Mouse (Mus musculus) megakaryocyte, embryonic 14.5 days (primary cell): ENCODE measurements around the gene Antxr1. TPM values are rescaled to one million over a fixed set of nuclear protein-coding genes. Genes with fewer than 3 reads are reported as not detected.

Experiments used
- H3K27me3 ChIP-seq: replicated peaks from 2 replicates; pipeline ENCODE3; 2012; ENCODE audit warnings: inconsistent platforms
- H3K36me3 ChIP-seq: replicated peaks from 2 replicates; pipeline ENCODE3; 2012; ENCODE audit warnings: low read length, inconsistent platforms, mixed read lengths
- H3K4me1 ChIP-seq: 2 replicates; pipeline ENCODE4 v1.6.1; 2012; ENCODE audit warnings: inconsistent platforms
- H3K4me3 ChIP-seq: replicated peaks from 2 replicates; pipeline ENCODE3; 2012; ENCODE audit warnings: moderate library complexity, mild to moderate bottlenecking, inconsistent platforms
- H3K9me3 ChIP-seq: 2 replicates; pipeline ENCODE4 v1.6.1; 2012; ENCODE audit warnings: inconsistent platforms
- FLI1 ChIP-seq: IDR thresholded peaks from 2 replicates; pipeline ENCODE4 v1.6.1; 2012; ENCODE audit warnings: low read length, inconsistent platforms, mixed read lengths
- GATA1 ChIP-seq: IDR thresholded peaks from 3 replicates; pipeline ENCODE4 v1.6.1; 2012; ENCODE audit warnings: mixed read lengths, low read length, inconsistent platforms, borderline replicate concordance
- polyA plus RNA-seq: library from polyadenylated mRNA; stranded (reverse); fragments of >175 nt; gene quantifications from 2 replicates; pipeline ENCODE4 v1.2.3, GENCODE M21; 2012; ENCODE audit warnings: low replicate concordance; ENCODE audit not compliant: insufficient read depth

The Antxr1 gene
- polyA plus RNA-seq, 1 experiment = not detected

DNA sequence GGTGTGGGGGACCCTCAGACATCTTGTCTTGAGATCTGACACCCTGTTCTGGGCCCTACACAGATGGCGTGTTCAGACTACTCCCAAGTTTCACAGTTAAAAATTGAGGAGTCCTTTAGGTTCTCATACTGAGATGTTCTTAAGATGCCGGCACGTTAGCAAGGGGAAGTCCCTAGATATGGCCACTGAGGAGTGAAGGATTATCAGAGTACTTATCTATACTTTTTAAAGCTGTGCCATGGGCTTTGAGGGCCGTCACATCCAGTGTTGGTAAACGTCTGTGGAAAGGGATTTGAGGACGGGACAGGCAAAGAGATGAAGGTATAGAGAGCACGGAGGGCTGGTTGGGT is 182.4 kb downstream of the Antxr1 start:
- no peak overlapping the region for H3K4me3 ChIP-seq
- TF ChIP-seq GATA1 = no peak
- peaks cover 8% of the 10 kb centered on the region; the same call in 1 of the 2 replicates for H3K4me1 ChIP-seq
- H3K9me3 ChIP-seq = no peaks in the 10 kb centered on the region
- H3K36me3 ChIP-seq = no peaks in the 10 kb centered on the region
- peaks cover 47% of the 10 kb centered on the region for H3K27me3 ChIP-seq

DNA sequence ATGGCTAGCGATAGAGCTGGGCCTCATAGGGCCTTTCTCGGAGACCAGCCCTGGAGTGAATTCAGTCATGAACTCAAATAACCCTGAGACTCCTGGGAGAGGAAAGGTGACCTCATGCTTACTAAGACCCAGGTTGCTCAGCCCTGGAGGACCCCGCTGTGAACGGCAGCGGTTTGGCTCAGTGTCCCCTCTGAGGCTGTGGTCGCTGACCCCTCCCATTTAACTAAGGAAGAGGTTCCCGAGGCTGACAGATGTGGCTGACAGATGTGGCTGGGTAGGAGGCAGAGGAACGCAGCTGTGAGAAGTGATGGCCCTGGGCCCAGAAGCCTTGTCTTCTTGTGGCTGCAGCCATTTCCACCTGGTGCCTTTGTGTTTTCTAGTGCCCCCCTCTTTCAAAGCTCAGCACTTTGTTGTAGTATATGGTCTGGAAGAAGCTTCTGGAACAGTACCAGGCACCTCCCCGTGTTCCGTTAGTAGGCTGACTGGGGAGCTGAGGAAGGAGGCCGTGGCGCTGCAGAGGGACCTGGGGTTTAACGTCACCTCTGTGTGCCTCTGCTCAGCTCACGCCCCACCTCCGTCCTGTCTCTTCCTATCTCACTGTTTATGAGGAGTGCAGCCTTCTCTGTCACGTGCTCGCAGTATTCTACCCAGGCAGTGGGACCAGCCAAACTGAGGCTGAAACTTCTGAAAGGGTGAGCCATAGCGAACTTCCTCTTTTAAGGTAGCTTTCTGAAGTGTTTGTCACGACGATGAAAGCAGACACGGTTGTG is 183.0 kb downstream of the Antxr1 start:
- Histone ChIP-seq H3K4me1 (peaks cover 8% of the 10 kb centered on the region; the same call in 1 of the 2 replicates), H3K36me3 (no peaks in the 10 kb centered on the region), H3K4me3 (peak overlapping the region; percentile 77), H3K9me3 (no peaks in the 10 kb centered on the region), H3K27me3 (peaks cover 45% of the 10 kb centered on the region)
- TF ChIP-seq GATA1 = no peak
- TF ChIP-seq FLI1 = no peak

DNA sequence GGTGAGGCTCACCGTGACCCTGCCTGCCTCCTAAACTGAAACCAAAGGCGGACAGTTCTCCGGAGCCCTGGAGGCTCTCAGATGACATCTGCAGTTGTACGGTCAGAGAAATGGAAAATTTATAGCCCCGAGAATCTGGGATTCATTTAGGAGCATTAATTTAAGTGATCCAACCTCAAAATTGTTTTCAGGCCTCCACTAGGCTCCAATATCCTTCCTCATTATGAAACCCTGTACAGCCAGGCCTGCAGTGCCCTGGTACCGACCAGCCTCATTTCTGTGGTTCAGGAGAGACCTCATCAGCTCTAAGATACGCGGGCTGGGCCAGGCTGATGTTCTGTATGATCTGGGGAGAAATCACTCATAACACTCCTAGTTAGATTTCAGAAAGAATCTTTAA is 184.2 kb downstream of the Antxr1 start:
- H3K4me3 ChIP-seq = no peak overlapping the region
- peaks cover 8% of the 10 kb centered on the region; the same call in 1 of the 2 replicates for H3K4me1 ChIP-seq
- no peaks in the 10 kb centered on the region for H3K36me3 ChIP-seq
- H3K27me3 ChIP-seq = peaks cover 40% of the 10 kb centered on the region
- TF ChIP-seq GATA1 (no peak), FLI1 (no peak)
- no peaks in the 10 kb centered on the region for H3K9me3 ChIP-seq

DNA sequence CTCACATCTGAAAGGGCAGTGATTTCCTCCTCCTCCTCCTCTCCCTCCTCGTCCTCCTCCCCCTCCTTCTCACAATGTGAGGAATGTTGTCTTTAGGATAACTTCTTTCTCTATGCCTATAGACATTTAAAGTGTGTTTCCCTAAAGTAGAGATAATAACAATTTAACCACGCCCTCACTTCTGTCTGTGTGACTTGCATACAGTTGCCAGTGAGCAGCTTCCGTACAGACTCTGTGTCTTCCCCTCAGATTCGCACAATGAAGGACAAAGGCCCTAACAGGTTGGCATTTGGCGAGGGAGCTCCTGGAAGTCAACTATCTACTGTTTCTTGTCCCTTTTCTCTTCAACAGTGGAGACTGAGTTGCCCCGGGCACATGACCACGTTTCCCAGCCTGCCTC is 185.2 kb downstream of the Antxr1 start:
- peaks cover 32% of the 10 kb centered on the region for H3K27me3 ChIP-seq
- no peaks in the 10 kb centered on the region for H3K36me3 ChIP-seq
- peaks cover 8% of the 10 kb centered on the region; the same call in 1 of the 2 replicates for H3K4me1 ChIP-seq
- TF ChIP-seq FLI1 (no peak), GATA1 (no peak)
- H3K9me3 ChIP-seq = no peaks in the 10 kb centered on the region
- no peak overlapping the region for H3K4me3 ChIP-seq

DNA sequence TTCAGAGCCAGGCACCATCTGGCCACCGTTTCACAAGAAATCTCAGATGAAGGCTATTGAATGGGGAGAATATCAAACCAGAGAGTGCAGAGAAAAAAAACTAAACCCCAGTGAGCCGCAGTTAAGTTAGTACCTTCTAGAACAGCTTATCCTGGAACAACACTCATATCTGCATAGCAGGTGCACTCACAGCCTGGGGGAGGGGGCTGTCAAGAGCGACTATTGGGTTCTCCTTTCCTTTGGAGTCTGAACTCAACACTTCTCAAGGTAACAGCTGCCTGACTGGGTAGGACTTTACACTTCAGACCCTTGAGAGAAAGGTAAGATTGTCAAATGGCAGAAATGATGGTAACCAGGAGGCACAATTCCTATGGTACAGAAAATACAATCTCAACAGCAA is 187.7 kb downstream of the Antxr1 start:
- Histone ChIP-seq H3K36me3 (no peaks in the 10 kb centered on the region), H3K4me3 (no peak overlapping the region), H3K4me1 (peaks cover 6% of the 10 kb centered on the region; the same call in 1 of the 2 replicates), H3K27me3 (peaks cover 18% of the 10 kb centered on the region), H3K9me3 (no peaks in the 10 kb centered on the region)
- no peak for TF ChIP-seq FLI1
- TF ChIP-seq GATA1 = no peak

DNA sequence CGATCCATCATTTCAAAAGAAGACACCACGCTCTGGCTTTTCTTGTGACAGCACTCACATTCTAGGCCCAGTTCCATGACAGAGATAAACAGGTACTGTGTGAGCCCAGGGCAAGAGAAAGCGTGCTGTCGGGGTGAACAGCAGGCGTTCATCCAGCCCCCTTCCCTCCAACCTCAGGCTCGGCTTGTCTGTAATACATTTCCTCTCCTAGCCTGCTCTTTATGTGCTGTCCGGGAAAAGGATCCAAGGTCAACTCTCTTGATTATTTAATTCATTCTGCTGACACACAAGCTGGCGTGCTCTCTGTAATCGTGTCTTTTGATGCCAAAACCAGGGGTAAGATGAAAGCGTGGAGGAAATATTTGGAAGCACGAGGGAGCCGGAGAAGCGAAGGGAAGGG is 192.0 kb downstream of the Antxr1 start:
- no peaks in the 10 kb centered on the region for H3K9me3 ChIP-seq
- no peaks in the 10 kb centered on the region for H3K4me1 ChIP-seq
- TF ChIP-seq FLI1 (no peak), GATA1 (no peak)
- H3K36me3 ChIP-seq = no peaks in the 10 kb centered on the region
- peaks cover 35% of the 10 kb centered on the region for H3K27me3 ChIP-seq
- no peak overlapping the region for H3K4me3 ChIP-seq

DNA sequence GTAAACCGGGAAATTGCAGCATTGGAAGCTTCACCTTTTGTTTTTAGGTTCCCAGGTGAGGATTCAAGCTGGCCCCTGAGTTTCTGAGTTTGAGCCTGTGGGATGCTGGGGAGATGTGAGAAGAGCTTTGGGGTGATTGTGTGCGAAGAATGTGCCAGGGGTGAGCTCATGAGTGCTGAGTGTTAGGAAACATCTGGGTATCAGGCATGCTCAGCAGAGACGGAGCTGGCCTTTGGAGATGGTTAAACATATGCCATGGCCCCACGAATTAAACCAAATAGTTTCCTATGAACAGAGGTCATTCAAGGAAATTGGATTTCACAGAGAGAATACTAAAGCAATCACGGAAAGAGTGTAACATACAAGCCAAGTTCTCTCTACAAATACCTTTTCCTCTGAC is 193.4 kb downstream of the Antxr1 start:
- Histone ChIP-seq H3K4me3 (no peak overlapping the region), H3K4me1 (no peaks in the 10 kb centered on the region), H3K9me3 (no peaks in the 10 kb centered on the region), H3K36me3 (no peaks in the 10 kb centered on the region), H3K27me3 (peaks cover 36% of the 10 kb centered on the region)
- TF ChIP-seq GATA1 = no peak
- TF ChIP-seq FLI1 = no peak

DNA sequence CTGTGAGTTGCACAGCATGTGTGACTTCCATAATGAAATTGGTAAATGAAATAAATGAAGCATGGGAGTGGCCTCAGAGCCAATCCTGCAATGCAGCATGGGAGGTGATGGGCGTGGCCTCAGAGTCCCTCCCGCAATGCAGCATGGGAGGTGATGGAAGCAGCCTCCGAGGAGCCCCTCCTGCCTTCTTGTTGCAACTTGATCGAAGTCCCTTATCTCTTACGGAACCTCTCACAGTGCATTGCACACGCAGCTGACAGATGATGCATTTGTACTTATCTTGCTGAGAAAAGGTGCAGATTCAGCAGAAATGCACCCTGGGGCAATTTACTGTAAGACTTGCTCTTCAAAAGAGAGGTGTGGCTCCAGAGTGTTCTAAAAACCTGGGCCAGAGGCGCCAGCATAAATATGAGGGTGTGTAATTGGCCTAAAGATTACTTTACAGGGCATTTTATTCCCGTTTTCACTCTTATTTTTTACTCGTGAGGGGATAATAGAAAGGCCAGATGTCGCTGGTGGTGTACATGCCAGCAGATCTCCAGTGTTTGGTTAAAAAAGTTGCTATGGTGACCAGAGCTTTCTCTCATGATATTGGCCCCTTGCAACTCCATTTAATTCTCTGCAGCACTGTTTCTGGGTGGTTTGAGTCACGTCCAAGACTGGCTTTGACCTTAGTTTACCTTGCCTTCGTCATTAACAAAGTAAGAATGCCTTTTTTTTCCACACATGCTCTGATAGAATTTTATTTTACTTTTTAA is 195.6 kb downstream of the Antxr1 start:
- Histone ChIP-seq H3K4me3 (no peak overlapping the region), H3K9me3 (no peaks in the 10 kb centered on the region), H3K27me3 (peaks cover 44% of the 10 kb centered on the region), H3K36me3 (no peaks in the 10 kb centered on the region), H3K4me1 (no peaks in the 10 kb centered on the region)
- TF ChIP-seq GATA1 (no peak), FLI1 (no peak)

DNA sequence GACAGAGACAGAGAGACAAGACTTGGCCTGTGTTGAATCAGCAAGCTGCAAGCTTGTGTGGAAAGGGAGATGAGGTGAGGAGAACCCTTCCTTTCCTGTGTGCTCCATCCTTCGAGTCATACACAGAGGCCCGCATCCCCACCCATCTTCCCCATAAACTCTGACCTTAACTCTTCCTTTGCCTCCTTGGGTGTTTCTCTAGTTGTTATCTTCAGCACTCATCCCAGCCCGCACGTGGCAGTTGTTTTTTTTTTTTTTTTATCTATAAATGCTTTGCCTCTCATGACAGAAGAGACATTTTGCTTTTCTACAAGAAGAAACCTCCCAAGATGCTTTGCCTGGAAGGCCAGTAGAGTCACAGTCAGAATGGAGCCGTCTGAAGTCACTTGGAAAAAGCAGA is 197.1 kb downstream of the Antxr1 start:
- Histone ChIP-seq H3K27me3 (peaks cover 46% of the 10 kb centered on the region), H3K4me1 (no peaks in the 10 kb centered on the region), H3K9me3 (no peaks in the 10 kb centered on the region), H3K4me3 (no peak overlapping the region), H3K36me3 (no peaks in the 10 kb centered on the region)
- no peak for TF ChIP-seq FLI1
- TF ChIP-seq GATA1 = no peak

DNA sequence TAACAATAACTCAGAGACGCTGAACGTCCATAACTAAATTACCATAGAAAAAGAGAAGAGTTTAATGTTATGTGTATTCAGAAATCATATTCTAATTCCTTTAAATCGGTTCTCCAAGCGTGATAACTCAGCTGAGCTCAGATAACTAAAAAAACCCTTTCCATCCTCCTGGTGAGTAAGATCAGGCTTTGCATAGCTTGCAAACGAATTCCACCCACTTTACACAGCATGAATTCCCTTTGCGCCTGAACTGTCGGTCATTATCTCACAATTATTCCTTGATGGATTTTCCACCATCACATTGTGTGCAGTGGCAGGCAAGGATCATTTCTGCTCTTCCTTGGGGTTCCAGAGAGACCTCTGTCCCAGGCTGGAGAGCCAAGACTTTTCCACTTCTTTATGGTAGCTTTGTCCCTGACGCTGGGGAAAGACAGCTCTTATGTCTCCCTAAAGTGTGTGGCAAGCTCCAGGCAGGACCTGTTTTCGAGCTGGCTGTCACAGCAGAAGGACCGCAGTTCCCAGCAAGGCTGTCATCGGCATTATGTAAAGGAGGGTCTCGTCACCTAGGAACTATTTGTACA is 201.6 kb downstream of the Antxr1 start:
- Histone ChIP-seq H3K36me3 (no peaks in the 10 kb centered on the region), H3K4me1 (no peaks in the 10 kb centered on the region), H3K27me3 (peaks cover 22% of the 10 kb centered on the region), H3K9me3 (peaks cover 12% of the 10 kb centered on the region), H3K4me3 (no peak overlapping the region)
- TF ChIP-seq GATA1 (no peak), FLI1 (no peak)
